8 mouse cellular contexts compared by ENCODE assay signal in the genomic region with DNA sequence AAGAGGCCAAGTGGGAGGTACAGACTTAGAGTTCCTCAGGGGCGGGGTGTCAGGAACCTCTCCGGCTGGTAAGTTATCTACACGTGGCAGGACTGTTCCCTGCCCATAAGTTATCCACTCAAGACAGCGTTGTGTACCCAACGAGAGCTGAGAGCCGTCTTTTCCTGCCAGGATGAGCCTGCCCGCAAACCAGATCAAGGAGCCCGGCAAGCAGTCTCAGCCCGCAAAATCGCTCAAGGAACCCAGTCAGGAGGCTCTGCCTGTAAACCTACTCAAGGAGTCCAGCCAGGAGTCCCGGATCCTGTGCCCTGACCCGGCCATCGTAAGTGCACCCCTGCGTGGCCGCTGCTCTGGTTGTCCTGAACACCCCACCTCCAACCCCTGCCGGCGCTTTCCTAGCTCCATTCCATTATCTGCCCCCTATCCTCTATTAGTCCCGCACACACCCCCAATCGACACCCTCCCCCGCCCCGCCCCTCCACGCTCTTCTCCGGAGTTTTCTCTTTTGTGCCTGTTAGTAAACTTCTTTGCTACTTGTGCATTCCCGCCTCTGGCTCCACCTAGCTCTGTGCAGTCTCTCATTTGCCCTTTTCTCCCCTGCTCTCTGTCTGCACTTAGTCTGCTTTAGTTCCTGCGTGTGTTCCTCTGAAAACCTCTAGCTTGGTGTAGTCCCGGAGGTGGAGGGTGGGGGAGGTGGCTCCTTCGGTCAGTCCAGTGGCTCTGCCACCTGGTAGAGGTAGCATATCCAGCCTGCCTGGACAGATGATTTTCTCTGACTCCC. TPM values are rescaled to one million over a fixed set of nuclear protein-coding genes. Genes with fewer than 3 reads are reported as not detected.
A peak's percentile ranks its signal among the peaks of the same experiment; 100 is the strongest.
DNase-seq lines count a peak whose midpoint lies in the region; ATAC-seq and TF ChIP-seq lines count a peak whose summit lies in the region.

No protein-coding gene starts in this region.

- no peak for TF ChIP-seq POLR2A in limb, embryonic 14.5 days (IDR thresholded peaks at IDR 0.05; ENCODE audit: borderline replicate concordance, extremely low read depth, insufficient read depth, insufficient read length)

- peak overlapping the region; percentile 64 for H3K4me2 ChIP-seq in embryonic facial prominence, embryonic 11.5 days (ENCODE audit: low read depth, low read length)
- peak overlapping the region; percentile 86 for H3K4me2 ChIP-seq in limb, embryonic 14.5 days (replicated peaks; ENCODE audit: low read depth, low read length, severe bottlenecking)
- peak overlapping the region; percentile 47 for H3K4me2 ChIP-seq in midbrain, embryonic 15.5 days

- no peaks in the 10 kb centered on the region; the same call in 1 of the 2 replicates for H3K27me3 ChIP-seq in embryonic facial prominence, embryonic 11.5 days (ENCODE audit: control insufficient read depth, insufficient read depth, low read length)
- H3K27me3 ChIP-seq in hindbrain, embryonic 10.5 days (ENCODE audit: insufficient read depth, poor library complexity, severe bottlenecking): peaks cover 6% of the 10 kb centered on the region; the same call in 1 of the 2 replicates
- H3K27me3 ChIP-seq in limb, embryonic 14.5 days (ENCODE audit: control insufficient read depth, insufficient read depth, low read length): no peaks in the 10 kb centered on the region
- no peaks in the 10 kb centered on the region for H3K27me3 ChIP-seq in midbrain, embryonic 15.5 days (replicated peaks)

- 6% methylated on average over 27 of the region's 27 CpGs for WGBS in embryonic facial prominence, embryonic 11.5 days
- 10% methylated on average over 27 of the region's 27 CpGs for WGBS in hindbrain, embryonic 10.5 days
- WGBS in limb, embryonic 14.5 days: 6% methylated on average over 27 of the region's 27 CpGs
- WGBS in midbrain, embryonic 15.5 days: 8% methylated on average over 27 of the region's 27 CpGs

- DNase-seq in ovary, postnatal 36 days (ENCODE audit: low spot score): peak; percentile 40
- DNase-seq in ovary, postnatal 10 days (ENCODE audit: low spot score): no peak
- peak; percentile 41 for DNase-seq in embryonic facial prominence, embryonic 11.5 days (ENCODE audit: low spot score)
- DNase-seq in hindbrain, embryonic 10.5 days (ENCODE audit: low spot score): peak; percentile 34
- DNase-seq in limb, embryonic 14.5 days (ENCODE audit: low spot score): no peak
- peak; percentile 27 for DNase-seq in testis, postnatal 14 days (ENCODE audit: low spot score)
- no peak for DNase-seq in right cerebral cortex, adult 2 months (ENCODE audit: low spot score in 2 of 2)

- 0 out of 2 replicates have a peak, but pooled peaks have one; percentile 44 for ATAC-seq in embryonic facial prominence, embryonic 11.5 days (replicated peaks; ENCODE audit: insufficient number of reproducible peaks, low FRiP score, low TSS enrichment, low read depth)
- ATAC-seq in limb, embryonic 14.5 days (ENCODE audit: low FRiP score, low read depth): peak; percentile 57
- ATAC-seq in midbrain, embryonic 15.5 days (replicated peaks): no peak

- no peaks in the 10 kb centered on the region for H3K4me1 ChIP-seq in embryonic facial prominence, embryonic 11.5 days (ENCODE audit: control insufficient read depth, insufficient read depth, low read length)
- peaks cover 8% of the 10 kb centered on the region for H3K4me1 ChIP-seq in hindbrain, embryonic 10.5 days (replicated peaks)
- peaks cover 9% of the 10 kb centered on the region for H3K4me1 ChIP-seq in limb, embryonic 14.5 days (ENCODE audit: control insufficient read depth, insufficient read depth, low read length)
- peaks cover 5% of the 10 kb centered on the region; the same call in 1 of the 2 replicates for H3K4me1 ChIP-seq in midbrain, embryonic 15.5 days

- H3K27ac ChIP-seq in embryonic facial prominence, embryonic 11.5 days (replicated peaks; ENCODE audit: low read depth, low read length): no peak overlapping the region
- peak overlapping the region; percentile 60 for H3K27ac ChIP-seq in hindbrain, embryonic 10.5 days
- peak overlapping the region; percentile 27; the same call in 1 of the 2 replicates for H3K27ac ChIP-seq in limb, embryonic 14.5 days (replicated peaks; ENCODE audit: low read depth, low read length)
- H3K27ac ChIP-seq in midbrain, embryonic 15.5 days: no peak overlapping the region

- H3K9me3 ChIP-seq in embryonic facial prominence, embryonic 11.5 days (replicated peaks; ENCODE audit: control insufficient read depth, low read length): no peaks in the 10 kb centered on the region
- H3K9me3 ChIP-seq in hindbrain, embryonic 10.5 days: 0 out of 2 replicates have a peak, but pooled peaks cover 10% of the 10 kb centered on the region
- peaks cover 7% of the 10 kb centered on the region for H3K9me3 ChIP-seq in limb, embryonic 14.5 days (ENCODE audit: control insufficient read depth, low read length)
- no peaks in the 10 kb centered on the region for H3K9me3 ChIP-seq in midbrain, embryonic 15.5 days

- peak overlapping the region; percentile 55 for H3K9ac ChIP-seq in embryonic facial prominence, embryonic 11.5 days (replicated peaks; ENCODE audit: low read length)
- peak overlapping the region; percentile 62 for H3K9ac ChIP-seq in limb, embryonic 14.5 days (ENCODE audit: low read depth, low read length, severe bottlenecking)
- H3K9ac ChIP-seq in midbrain, embryonic 15.5 days: 0 out of 2 replicates have a peak overlapping the region, but pooled peaks have one; percentile 5

- H3K4me3 ChIP-seq in embryonic facial prominence, embryonic 11.5 days (ENCODE audit: low read depth, low read length): peak overlapping the region; percentile 33
- peak overlapping the region; percentile 52 for H3K4me3 ChIP-seq in hindbrain, embryonic 10.5 days
- H3K4me3 ChIP-seq in limb, embryonic 14.5 days (replicated peaks; ENCODE audit: low read length): peak overlapping the region; percentile 44
- peak overlapping the region; percentile 17 for H3K4me3 ChIP-seq in midbrain, embryonic 15.5 days

- no peaks in the 10 kb centered on the region for H3K36me3 ChIP-seq in embryonic facial prominence, embryonic 11.5 days (replicated peaks; ENCODE audit: control insufficient read depth, insufficient read depth, low read depth, low read length)
- no peaks in the 10 kb centered on the region for H3K36me3 ChIP-seq in hindbrain, embryonic 10.5 days
- H3K36me3 ChIP-seq in limb, embryonic 14.5 days (ENCODE audit: control insufficient read depth, insufficient read depth, low read length): no peaks in the 10 kb centered on the region
- H3K36me3 ChIP-seq in midbrain, embryonic 15.5 days (replicated peaks): no peaks in the 10 kb centered on the region

RNA-seq across cellular contexts. Expression of a gene that starts 2.2 kb away (rescaled TPM):
- 0.55 and 1.1 TPM in 2 replicates for polyA plus RNA-seq in embryonic facial prominence, embryonic 11.5 days (2014; fragmentation: Nextera tagmentation; extraction: Ambion mirVana)
- polyA plus RNA-seq in hindbrain, embryonic 10.5 days (2016; fragmentation: Nextera tagmentation; extraction: Ambion mirVana): 0.20 and 0.37 TPM in 2 replicates
- 3.2 and 5.1 TPM in 2 replicates for polyA plus RNA-seq in limb, embryonic 14.5 days (2012; rRNA removed)
- 2.6 and 3.2 TPM in 2 replicates for polyA plus RNA-seq in limb, embryonic 14.5 days (2014; fragmentation: Nextera tagmentation; extraction: Ambion mirVana)
- polyA plus RNA-seq in midbrain, embryonic 15.5 days (2015; fragmentation: Nextera tagmentation; extraction: Ambion mirVana): 1.1 and 1.2 TPM in 2 replicates

RNA-seq across cellular contexts. Expression of a gene that starts 27.4 kb away (rescaled TPM):
- polyA plus RNA-seq in embryonic facial prominence, embryonic 11.5 days (2014; fragmentation: Nextera tagmentation; extraction: Ambion mirVana): 70.1 and 79.4 TPM in 2 replicates
- 61.0 and 63.7 TPM in 2 replicates for polyA plus RNA-seq in hindbrain, embryonic 10.5 days (2016; fragmentation: Nextera tagmentation; extraction: Ambion mirVana)
- 75.8 and 102 TPM in 2 replicates for polyA plus RNA-seq in limb, embryonic 14.5 days (2012; rRNA removed)
- polyA plus RNA-seq in limb, embryonic 14.5 days (2014; fragmentation: Nextera tagmentation; extraction: Ambion mirVana): 50.6 and 55.7 TPM in 2 replicates
- 40.7 and 48.3 TPM in 2 replicates for polyA plus RNA-seq in midbrain, embryonic 15.5 days (2015; fragmentation: Nextera tagmentation; extraction: Ambion mirVana)

RNA-seq across cellular contexts. Expression of a gene that starts 35.8 kb away (rescaled TPM):
- not detected in 2 replicates for polyA plus RNA-seq in embryonic facial prominence, embryonic 11.5 days (2014; fragmentation: Nextera tagmentation; extraction: Ambion mirVana)
- polyA plus RNA-seq in hindbrain, embryonic 10.5 days (2016; fragmentation: Nextera tagmentation; extraction: Ambion mirVana): 0.37 and 0.43 TPM in 2 replicates
- 0.29 and 0.30 TPM in 2 replicates for polyA plus RNA-seq in limb, embryonic 14.5 days (2012; rRNA removed)
- polyA plus RNA-seq in limb, embryonic 14.5 days (2014; fragmentation: Nextera tagmentation; extraction: Ambion mirVana): 0.41 and 0.48 TPM in 2 replicates
- 1.7 and 1.9 TPM in 2 replicates for polyA plus RNA-seq in midbrain, embryonic 15.5 days (2015; fragmentation: Nextera tagmentation; extraction: Ambion mirVana)

RNA-seq across cellular contexts. Expression of a gene that starts 53.5 kb away (rescaled TPM):
- polyA plus RNA-seq in embryonic facial prominence, embryonic 11.5 days (2014; fragmentation: Nextera tagmentation; extraction: Ambion mirVana): 352 and 383 TPM in 2 replicates
- polyA plus RNA-seq in hindbrain, embryonic 10.5 days (2016; fragmentation: Nextera tagmentation; extraction: Ambion mirVana): 322 and 341 TPM in 2 replicates
- polyA plus RNA-seq in limb, embryonic 14.5 days (2012; rRNA removed): 221 and 228 TPM in 2 replicates
- 336 and 357 TPM in 2 replicates for polyA plus RNA-seq in limb, embryonic 14.5 days (2014; fragmentation: Nextera tagmentation; extraction: Ambion mirVana)
- 377 and 384 TPM in 2 replicates for polyA plus RNA-seq in midbrain, embryonic 15.5 days (2015; fragmentation: Nextera tagmentation; extraction: Ambion mirVana)

Comparison
In these comparisons a context has a peak if more than half of its experiments do, and no peak if none do; other contexts are left out.
1. DNase-seq: peak in ovary, postnatal 36 days (single experiment), embryonic facial prominence, embryonic 11.5 days (single experiment), hindbrain, embryonic 10.5 days (single experiment) and testis, postnatal 14 days (single experiment); none in ovary, postnatal 10 days (single experiment), limb, embryonic 14.5 days (single experiment) and right cerebral cortex, adult 2 months (0 of 2).
2. H3K27ac ChIP-seq: peak in hindbrain, embryonic 10.5 days (single experiment) and limb, embryonic 14.5 days (single experiment); none in embryonic facial prominence, embryonic 11.5 days (single experiment) and midbrain, embryonic 15.5 days (single experiment).
3. H3K9ac ChIP-seq: peak in every context shown above with its lines; median percentile 62 in limb, embryonic 14.5 days; 55 in embryonic facial prominence, embryonic 11.5 days; 5 in midbrain, embryonic 15.5 days.
4. Peak in every context shown above with its lines, with median percentiles within 50 percentile points of each other: H3K4me2 ChIP-seq and H3K4me3 ChIP-seq.